Mouse (Mus musculus): ENCODE results near the gene Mrgprh. TPM values are rescaled to one million over a fixed set of nuclear protein-coding genes. Genes with fewer than 3 reads are reported as not detected.

The Mrgprh gene
- total RNA-seq (2015; ENCODE audit: low replicate concordance) (not detected in 2 replicates), total RNA-seq (2017; ENCODE audit: low replicate concordance) (not detected in 2 replicates)

- no peak for ATAC-seq (replicated peaks; ENCODE audit: low FRiP score, poor library complexity, severe bottlenecking)
Observed at GRCm38 (mm10) chr17:12875734-12876133, at the start of gene Mrgprh. Gene Mrgprh (plus strand): TSS chr17:12876034.

DNA sequence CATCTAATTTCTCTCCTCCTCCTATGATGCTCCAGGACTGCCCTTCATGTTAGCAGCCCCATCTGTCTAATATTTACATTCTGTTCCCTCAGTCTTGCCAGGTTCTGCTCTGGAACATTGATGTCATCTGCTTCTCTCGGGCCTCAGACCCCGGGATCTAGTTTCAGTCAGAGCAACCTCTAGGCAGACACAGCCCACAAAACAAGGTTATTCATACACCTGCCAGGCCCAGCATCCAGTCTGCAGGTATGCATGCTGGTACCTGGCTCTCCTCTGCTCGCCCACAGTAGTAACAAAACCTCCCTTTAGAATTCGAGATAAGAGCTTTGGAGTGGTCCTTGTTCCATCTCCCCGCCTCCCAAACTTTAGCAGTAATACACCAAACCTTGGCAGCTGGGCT lies 45.5 kb upstream of the Mrgprh start:
- no peak for ATAC-seq (replicated peaks; ENCODE audit: low FRiP score, poor library complexity, severe bottlenecking)

- ATAC-seq (replicated peaks; ENCODE audit: low FRiP score, poor library complexity, severe bottlenecking), result no peak
Observed at GRCm38 (mm10) chr17:12832231-12832630, 43.6 kb upstream of the Mrgprh start.

GRCm38 (mm10) chr17:12832657-12833056 lies 43.2 kb upstream of the Mrgprh start:
- no peak for ATAC-seq (replicated peaks; ENCODE audit: low FRiP score, poor library complexity, severe bottlenecking)

- ATAC-seq (replicated peaks; ENCODE audit: low FRiP score, poor library complexity, severe bottlenecking), result no peak
Observed at GRCm38 (mm10) chr17:12834317-12834716, 41.5 kb upstream of the Mrgprh start.

DNA sequence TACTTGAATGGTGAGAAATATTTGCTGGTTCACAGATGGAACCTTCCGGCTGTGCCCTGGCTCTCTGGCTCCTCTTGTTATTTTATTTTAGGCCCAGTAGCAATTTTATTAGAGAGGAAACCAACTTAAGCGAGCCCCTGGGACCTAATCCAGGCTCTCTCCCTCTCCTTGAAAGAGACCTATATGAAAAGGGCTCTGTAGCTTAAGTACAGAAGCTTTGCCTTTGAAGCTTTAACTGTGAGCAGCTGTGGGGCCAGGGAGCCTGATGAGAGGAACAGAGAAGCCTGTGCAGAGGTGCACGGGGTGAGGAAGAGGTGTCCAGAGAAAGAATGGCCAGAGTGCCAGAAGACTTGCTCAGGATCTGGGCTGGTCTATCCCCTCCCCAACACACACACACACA lies 41.0 kb upstream of the Mrgprh start:
- ATAC-seq (replicated peaks; ENCODE audit: low FRiP score, poor library complexity, severe bottlenecking), result no peak

- no peak for ATAC-seq (replicated peaks; ENCODE audit: low FRiP score, poor library complexity, severe bottlenecking)
Observed at GRCm38 (mm10) chr17:12835738-12836137, 40.1 kb upstream of the Mrgprh start.

GRCm38 (mm10) chr17:12839475-12840267 lies 36.2 kb upstream of the Mrgprh start:
- ATAC-seq (replicated peaks; ENCODE audit: low FRiP score, poor library complexity, severe bottlenecking), result no peak

- no peak for ATAC-seq (replicated peaks; ENCODE audit: low FRiP score, poor library complexity, severe bottlenecking)
Observed at GRCm38 (mm10) chr17:12843826-12844225, 32.0 kb upstream of the Mrgprh start.

- ATAC-seq (replicated peaks; ENCODE audit: low FRiP score, poor library complexity, severe bottlenecking), result no peak
Observed at GRCm38 (mm10) chr17:12844540-12844939, 31.3 kb upstream of the Mrgprh start.

- ATAC-seq (replicated peaks; ENCODE audit: low FRiP score, poor library complexity, severe bottlenecking), result no peak
Observed at GRCm38 (mm10) chr17:12845862-12846261, 30.0 kb upstream of the Mrgprh start.

DNA sequence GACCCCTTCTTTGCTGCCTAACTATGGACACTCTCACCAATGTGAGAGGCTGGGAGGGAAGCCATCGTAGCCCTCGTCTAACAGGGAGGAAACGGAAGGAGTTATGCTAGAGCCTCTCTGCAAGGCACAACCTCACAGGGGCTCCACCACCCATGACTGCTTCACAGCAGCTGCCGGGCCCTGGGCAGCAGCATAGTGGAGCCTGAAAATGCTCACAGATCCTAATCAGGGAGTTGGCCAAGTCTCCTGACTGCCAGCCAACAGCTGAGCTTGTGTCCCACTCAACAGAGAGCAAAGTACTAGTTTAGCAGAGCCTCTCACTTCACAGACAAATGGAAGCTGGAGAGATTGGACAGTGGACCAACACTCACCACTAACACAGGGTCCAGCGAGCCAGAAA lies 29.4 kb upstream of the Mrgprh start:
- ATAC-seq (replicated peaks; ENCODE audit: low FRiP score, poor library complexity, severe bottlenecking), result no peak

DNA sequence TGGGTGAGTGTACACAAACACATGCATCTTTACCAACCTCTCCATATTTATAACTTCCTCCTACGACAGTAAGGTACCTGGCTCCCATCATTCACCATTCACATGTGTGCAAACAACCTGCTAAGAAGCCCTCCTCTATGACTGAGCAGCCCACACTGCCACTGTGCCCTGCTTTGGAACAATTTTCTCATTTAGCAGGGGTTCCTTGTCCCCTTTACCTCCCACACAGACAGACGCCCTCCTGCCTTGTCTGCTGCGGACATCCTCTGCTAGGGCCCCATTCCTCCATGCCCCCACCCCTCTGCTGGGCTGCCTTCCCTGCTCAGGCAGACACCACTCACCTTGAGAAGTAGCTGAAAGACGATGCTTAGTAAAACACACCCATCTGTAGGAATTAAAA lies 28.1 kb upstream of the Mrgprh start:
- ATAC-seq (replicated peaks; ENCODE audit: low FRiP score, poor library complexity, severe bottlenecking), result no peak

GRCm38 (mm10) chr17:12849778-12850382 lies 26.0 kb upstream of the Mrgprh start:
- no peak for ATAC-seq (replicated peaks; ENCODE audit: low FRiP score, poor library complexity, severe bottlenecking)

DNA sequence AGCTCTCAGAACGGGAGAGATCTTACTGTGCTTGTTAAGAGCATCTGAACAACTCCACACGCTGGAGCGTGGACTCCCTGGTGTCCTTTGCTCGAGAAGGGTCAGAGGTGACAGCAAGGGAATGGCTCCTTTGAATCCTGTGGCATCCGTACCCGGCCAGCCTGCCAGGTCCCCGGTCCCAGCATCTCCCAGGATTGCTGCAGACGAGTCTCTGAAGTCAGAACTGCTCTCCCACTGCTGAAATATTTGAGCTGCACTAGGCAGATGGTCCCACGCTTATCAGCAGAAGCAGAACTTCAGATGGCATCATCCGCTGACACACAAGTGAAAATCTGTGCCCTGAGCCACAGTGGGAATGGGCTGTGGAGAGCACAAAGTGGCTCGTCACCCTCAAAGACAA lies 24.1 kb upstream of the Mrgprh start:
- no peak for ATAC-seq (replicated peaks; ENCODE audit: low FRiP score, poor library complexity, severe bottlenecking)

GRCm38 (mm10) chr17:12853821-12854220 lies 22.0 kb upstream of the Mrgprh start:
- ATAC-seq (replicated peaks; ENCODE audit: low FRiP score, poor library complexity, severe bottlenecking), result no peak

- no peak for ATAC-seq (replicated peaks; ENCODE audit: low FRiP score, poor library complexity, severe bottlenecking)
Observed at GRCm38 (mm10) chr17:12854386-12854785, 21.4 kb upstream of the Mrgprh start.

- ATAC-seq (replicated peaks; ENCODE audit: low FRiP score, poor library complexity, severe bottlenecking), result no peak
Observed at GRCm38 (mm10) chr17:12857395-12857794, 18.4 kb upstream of the Mrgprh start.

DNA sequence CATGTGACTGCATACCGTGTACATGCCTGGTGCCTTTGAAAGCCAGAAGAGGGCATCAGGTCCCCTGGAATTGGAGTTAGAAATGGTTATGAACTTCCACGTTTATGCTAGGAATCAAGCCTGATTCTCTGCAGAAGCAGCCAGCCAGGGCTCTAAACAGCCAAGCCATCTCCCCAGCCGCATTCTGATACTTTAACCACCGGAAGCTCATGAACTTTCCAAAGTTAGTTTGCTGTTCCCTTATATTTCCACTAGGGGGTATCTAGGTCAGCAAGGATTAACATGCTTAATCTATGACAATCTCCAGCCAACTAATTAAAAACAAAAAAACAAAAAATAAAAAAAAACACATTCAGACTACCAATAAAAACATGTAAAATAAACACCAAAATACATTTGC lies 17.8 kb upstream of the Mrgprh start:
- ATAC-seq (replicated peaks; ENCODE audit: low FRiP score, poor library complexity, severe bottlenecking), result no peak

- no peak for ATAC-seq (replicated peaks; ENCODE audit: low FRiP score, poor library complexity, severe bottlenecking)
Observed at GRCm38 (mm10) chr17:12859006-12859520, 16.8 kb upstream of the Mrgprh start.

- no peak for ATAC-seq (replicated peaks; ENCODE audit: low FRiP score, poor library complexity, severe bottlenecking)
Observed at GRCm38 (mm10) chr17:12864111-12864510, 11.7 kb upstream of the Mrgprh start.

Data from erythroblast, adult 5-6 weeks (primary cell).